Mouse (Mus musculus) MEL (cell line): ENCODE results near the gene Adamts4.

Source experiments
- CHD1 ChIP-seq: IDR thresholded peaks from 2 replicates; pipeline ENCODE4 v1.6.1; 2012; ENCODE audit warnings: low read depth, mild to moderate bottlenecking, inconsistent platforms, low read length, improper control_type of control experiment
- CTCF ChIP-seq, 3 experiments: IDR thresholded peaks in 2 of 3; conservative IDR thresholded peaks in 1 of 3; 2 replicates each; pipeline ENCODE4 v1.5.1; 2011 to 2012; ENCODE audit warnings: low read length in 3 of 3, low read depth in 2 of 3, mild to moderate bottlenecking in 2 of 3, improper control_type of control experiment in 1 of 3, inconsistent platforms in 1 of 3, mixed read lengths in 1 of 3, moderate library complexity in 1 of 3; ENCODE audit not compliant: control insufficient read depth in 1 of 3, insufficient read depth in 1 of 3, poor library complexity in 1 of 3, severe bottlenecking in 1 of 3
- EP300 ChIP-seq, 2 experiments: IDR thresholded peaks; 2 replicates each; pipeline ENCODE4 v1.6.1; 2011; ENCODE audit warnings: improper control_type of control experiment in 2 of 2, low read length in 2 of 2, low read depth in 1 of 2, mild to moderate bottlenecking in 1 of 2
- GATA1 ChIP-seq: IDR thresholded peaks from 2 replicates; pipeline ENCODE4 v1.6.1; 2011; ENCODE audit warnings: low read depth, low read length, improper control_type of control experiment
- HCFC1 ChIP-seq: IDR thresholded peaks from 2 replicates; pipeline ENCODE4 v1.6.1; 2012; ENCODE audit warnings: low read depth, mild to moderate bottlenecking, inconsistent platforms, low read length, improper control_type of control experiment, moderate library complexity
- KAT2A ChIP-seq: conservative IDR thresholded peaks from 2 replicates; pipeline ENCODE4 v1.6.1; 2012; ENCODE audit warnings: low read depth, low read length, improper control_type of control experiment, inconsistent platforms
- MAFK ChIP-seq: IDR thresholded peaks from 2 replicates; pipeline ENCODE4 v1.6.1; 2011; ENCODE audit warnings: low read depth, mild to moderate bottlenecking, low read length, improper control_type of control experiment, borderline replicate concordance
- MYC ChIP-seq: IDR thresholded peaks from 2 replicates; pipeline ENCODE4 v1.6.1; 2011; ENCODE audit warnings: low read depth, mild to moderate bottlenecking, low read length, improper control_type of control experiment, moderate library complexity
- POLR2A ChIP-seq, 2 experiments: IDR thresholded peaks; 2 replicates each; pipeline ENCODE4 v1.6.1; 2011 to 2012; ENCODE audit warnings: low read length in 2 of 2, mild to moderate bottlenecking in 2 of 2, control low read depth in 1 of 2, improper control_type of control experiment in 1 of 2, low read depth in 1 of 2, moderate library complexity in 1 of 2; ENCODE audit not compliant: control insufficient read depth in 1 of 2, insufficient read depth in 1 of 2, poor library complexity in 1 of 2
- POLR2AphosphoS2 ChIP-seq: IDR thresholded peaks from 2 replicates; pipeline ENCODE4 v1.6.1; 2011; ENCODE audit warnings: low read length, improper control_type of control experiment
- POLR2AphosphoS5 ChIP-seq: IDR thresholded peaks from 2 replicates; pipeline ENCODE4 v1.6.1; 2012; ENCODE audit warnings: low read depth, borderline replicate concordance, mild to moderate bottlenecking, inconsistent platforms, low read length, moderate library complexity, mixed read lengths
- TAL1 ChIP-seq: IDR thresholded peaks from 2 replicates; pipeline ENCODE4 v1.6.1; 2012; ENCODE audit warnings: mild to moderate bottlenecking, inconsistent platforms, low read length, moderate library complexity, mixed read lengths
- ZC3H11A ChIP-seq: IDR thresholded peaks from 2 replicates; pipeline ENCODE4 v1.6.1; 2012; ENCODE audit warnings: low read depth, mild to moderate bottlenecking, inconsistent platforms, low read length, improper control_type of control experiment
- ZNF384 ChIP-seq: IDR thresholded peaks from 2 replicates; pipeline ENCODE4 v1.6.1; 2012; ENCODE audit warnings: low read depth, mild to moderate bottlenecking, inconsistent platforms, low read length, improper control_type of control experiment

DNA sequence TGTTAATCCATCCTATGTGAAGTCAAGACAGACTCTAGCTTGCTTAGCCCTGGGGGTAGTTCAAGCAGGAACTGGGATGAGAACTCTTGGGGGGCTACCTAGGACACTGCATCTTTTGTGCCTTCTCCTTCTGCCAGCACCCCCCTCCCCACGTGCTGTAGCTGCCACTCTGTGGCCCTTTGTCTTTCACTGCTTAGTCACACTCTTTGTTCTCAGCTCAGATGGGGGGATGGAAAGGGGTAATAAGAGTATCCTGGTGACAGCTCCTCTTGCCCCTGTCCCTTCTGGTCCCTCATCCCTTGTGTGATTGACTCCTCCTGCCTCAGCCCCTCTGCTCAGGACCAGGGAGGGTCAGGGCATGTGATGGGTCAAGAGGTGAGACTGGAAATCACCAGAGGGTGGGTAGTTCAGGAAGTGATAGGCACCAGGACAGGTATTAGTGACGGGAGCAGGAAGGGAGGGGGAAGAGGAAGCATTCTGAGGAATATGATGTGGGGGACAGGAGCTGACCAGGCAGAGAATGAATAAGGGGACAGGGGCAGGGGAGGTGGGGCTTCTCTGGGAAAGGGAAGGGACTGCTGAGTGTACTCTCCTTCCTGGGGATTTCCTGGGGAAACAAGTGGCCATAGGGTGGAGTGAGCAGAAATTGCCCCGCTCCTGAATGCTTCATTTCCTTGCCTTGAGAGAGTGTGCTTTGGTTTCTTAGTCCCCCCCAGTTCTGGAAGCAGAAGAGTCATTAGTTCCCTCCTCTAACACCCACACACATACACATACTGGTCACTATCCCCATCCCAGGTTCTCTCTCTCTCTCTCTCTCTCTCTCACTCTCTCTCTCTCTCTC lies 1.6 kb upstream of the Adamts4 start:
- TF ChIP-seq CTCF (IDR thresholded peaks at IDR 0.05 in 2 of 3, conservative IDR thresholded peaks at IDR 0.05 in 1 of 3; ENCODE audit: control insufficient read depth in 1 of 3, insufficient read depth in 1 of 3, low read depth in 2 of 3, low read length in 3 of 3, poor library complexity in 1 of 3, severe bottlenecking in 1 of 3) (no peak), POLR2A (IDR thresholded peaks at IDR 0.05; ENCODE audit: control insufficient read depth in 1 of 2, insufficient read depth in 1 of 2, low read depth in 1 of 2, low read length in 2 of 2, poor library complexity in 1 of 2) (no peak), GATA1 (no peak), MAFK (no peak), ZC3H11A (no peak), POLR2AphosphoS5 (no peak), KAT2A (no peak), HCFC1 (no peak), POLR2AphosphoS2 (no peak), EP300 (IDR thresholded peaks at IDR 0.05; ENCODE audit: low read depth in 1 of 2, low read length in 2 of 2) (no peak), ZNF384 (no peak), MYC (no peak), CHD1 (no peak), TAL1 (no peak)
